Mouse (Mus musculus) bone marrow, adult 2 months (tissue): ENCODE measurements around the gene Hps5.

Source experiments
- CTCF ChIP-seq: fragments of 200-500 bp; IDR thresholded peaks from 2 replicates; pipeline ENCODE4 v1.5.1; 2011; ENCODE audit warnings: low read length, control low read depth; ENCODE audit not compliant: control insufficient read depth, insufficient read depth
- POLR2A ChIP-seq: fragments of 200-500 bp; IDR thresholded peaks from 2 replicates; pipeline ENCODE4 v1.6.1; 2011; ENCODE audit warnings: low read depth, mild to moderate bottlenecking, control low read depth, low read length, borderline replicate concordance; ENCODE audit not compliant: control insufficient read depth

DNA sequence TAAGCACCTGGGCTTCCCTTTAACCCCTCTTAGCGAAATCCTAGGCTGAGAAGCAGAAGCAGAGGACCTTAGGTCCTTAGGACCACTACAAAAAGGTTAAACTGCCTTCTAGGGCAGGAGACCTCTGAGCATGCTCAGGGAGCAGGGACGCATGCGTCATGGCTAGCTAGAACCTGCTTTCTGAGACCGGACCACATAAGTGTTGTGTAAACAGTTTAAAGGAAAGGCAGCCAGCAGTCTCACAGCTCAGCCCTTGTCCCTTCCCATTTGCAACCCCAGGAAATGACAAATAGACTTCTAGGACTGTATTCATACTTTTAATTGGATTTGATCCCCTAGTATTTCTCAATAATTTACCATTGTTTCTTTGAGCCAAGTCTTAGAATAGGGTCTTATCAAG is 44.5 kb upstream of the Hps5 start:
- no peak for TF ChIP-seq CTCF
- no peak for TF ChIP-seq POLR2A
